In the genomic region with DNA sequence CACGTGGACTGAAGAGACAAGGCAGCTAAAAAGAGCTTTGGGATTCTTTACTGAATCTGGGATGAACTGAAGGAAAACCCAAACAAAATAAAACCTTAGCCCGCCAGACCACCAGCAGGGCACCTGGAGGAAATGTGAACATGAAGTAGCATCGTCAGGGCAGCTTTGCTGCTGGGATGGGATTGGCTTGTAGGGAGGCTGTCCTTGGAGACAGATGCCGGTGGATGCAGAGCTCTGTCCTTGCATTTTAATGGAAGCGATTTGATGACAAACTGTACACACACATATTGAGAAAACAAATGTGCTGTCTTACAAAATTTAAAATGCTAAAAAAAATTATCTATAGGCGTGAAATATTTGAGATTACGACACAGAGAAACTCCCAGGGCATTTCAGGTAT, we compare ENCODE assay signal across 22 mouse cellular contexts. TPM values are rescaled to one million over a fixed set of nuclear protein-coding genes. Genes with fewer than 3 reads are reported as not detected.
DNase-seq lines count a peak whose midpoint lies in the region; ATAC-seq and TF ChIP-seq lines count a peak whose summit lies in the region.
"Had no signal": no experiment of that assay in that cellular context is flagged by ENCODE, and none has a peak within 500 bp of the region (broad histone marks: within the 10 kb centered on the region; RNA-seq: fewer than 3 reads in every experiment).

No protein-coding gene starts in this region.

- no peak for DNase-seq in left cerebral cortex, adult 2 months (ENCODE audit: extremely low spot score in 1 of 2, low spot score in 2 of 2)
- no peak for DNase-seq in left cerebral cortex, postnatal 36 days (ENCODE audit: low spot score in 2 of 2)
- DNase-seq in stomach, postnatal 0 days (ENCODE audit: low spot score): no peak
- DNase-seq: adrenal gland, postnatal 14 days; cerebellum, adult 18-20 months; cerebellum, adult 9-11 months; cerebellum, postnatal 36 days; gastrocnemius, postnatal 14 days; heart, adult 2 months had no signal

- intact Hi-C loops in left cerebral cortex, adult 2 months (cut with DNase I): no loop called here
- intact Hi-C loops in left cerebral cortex, postnatal 36 days (cut with DNase I): no loop called here

- 59% methylated on average over 7 of the region's 7 CpGs for WGBS in forebrain, embryonic 15.5 days
- WGBS in forebrain, embryonic 12.5 days: 74% methylated on average over 7 of the region's 7 CpGs
- WGBS in forebrain, embryonic 16.5 days: 56% methylated on average over 7 of the region's 7 CpGs
- WGBS in stomach, postnatal 0 days: 67% methylated on average over 7 of the region's 7 CpGs

- no peaks in the 10 kb centered on the region for H3K36me3 ChIP-seq in forebrain, embryonic 15.5 days
- H3K36me3 ChIP-seq in forebrain, embryonic 12.5 days (replicated peaks): no peaks in the 10 kb centered on the region
- H3K36me3 ChIP-seq in forebrain, embryonic 16.5 days (ENCODE audit: control insufficient read depth, insufficient read depth): no peaks in the 10 kb centered on the region
- H3K36me3 ChIP-seq in stomach, postnatal 0 days (ENCODE audit: control insufficient read depth, insufficient read depth, low read length): no peaks in the 10 kb centered on the region
- H3K36me3 ChIP-seq: embryonic facial prominence, embryonic 13.5 days; heart, embryonic 15.5 days; hindbrain, embryonic 10.5 days; hindbrain, embryonic 15.5 days had no signal

- H3K4me3 ChIP-seq in forebrain, embryonic 15.5 days: no peak overlapping the region
- H3K4me3 ChIP-seq in forebrain, embryonic 12.5 days (replicated peaks): no peak overlapping the region
- no peak overlapping the region for H3K4me3 ChIP-seq in left cerebral cortex, adult 2 months
- H3K4me3 ChIP-seq in forebrain, embryonic 16.5 days (replicated peaks; ENCODE audit: low read length): no peak overlapping the region
- no peak overlapping the region for H3K4me3 ChIP-seq in stomach, postnatal 0 days (ENCODE audit: low read depth, low read length)
- H3K4me3 ChIP-seq: embryonic facial prominence, embryonic 13.5 days; heart, adult 2 months; heart, embryonic 15.5 days; hindbrain, embryonic 10.5 days; hindbrain, embryonic 15.5 days had no signal

- H3K27me3 ChIP-seq in forebrain, embryonic 15.5 days: no peaks in the 10 kb centered on the region
- H3K27me3 ChIP-seq in forebrain, embryonic 12.5 days: no peaks in the 10 kb centered on the region
- H3K27me3 ChIP-seq in forebrain, embryonic 16.5 days (replicated peaks; ENCODE audit: control insufficient read depth, insufficient read depth, low read length): no peaks in the 10 kb centered on the region
- H3K27me3 ChIP-seq in stomach, postnatal 0 days (ENCODE audit: control insufficient read depth, insufficient read depth, low read length): no peaks in the 10 kb centered on the region
- H3K27me3 ChIP-seq: embryonic facial prominence, embryonic 13.5 days; heart, embryonic 15.5 days; hindbrain, embryonic 15.5 days; Patski had no signal

- TF ChIP-seq CTCF in left cerebral cortex, adult 2 months (IDR thresholded peaks at IDR 0.05): no peak
- TF ChIP-seq CTCF in stomach, postnatal 0 days (IDR thresholded peaks at IDR 0.05; ENCODE audit: low read depth): no peak

- H3K9ac ChIP-seq in forebrain, embryonic 15.5 days (replicated peaks): no peak overlapping the region
- no peak overlapping the region for H3K9ac ChIP-seq in forebrain, embryonic 12.5 days
- H3K9ac ChIP-seq in forebrain, embryonic 16.5 days (replicated peaks; ENCODE audit: low read depth, low read length): 0 out of 2 replicates have a peak overlapping the region, but pooled peaks have one; percentile 25
- H3K9ac ChIP-seq in stomach, postnatal 0 days (ENCODE audit: low read length): no peak overlapping the region
- H3K9ac ChIP-seq: embryonic facial prominence, embryonic 13.5 days; heart, embryonic 15.5 days; hindbrain, embryonic 15.5 days had no signal

- TF ChIP-seq EP300 in stomach, postnatal 0 days (optimal IDR thresholded peaks at IDR 0.05): no peak

- H3K9me3 ChIP-seq in forebrain, embryonic 15.5 days: no peaks in the 10 kb centered on the region
- no peaks in the 10 kb centered on the region for H3K9me3 ChIP-seq in forebrain, embryonic 12.5 days
- H3K9me3 ChIP-seq in forebrain, embryonic 16.5 days (ENCODE audit: control insufficient read depth, low read length): no peaks in the 10 kb centered on the region
- H3K9me3 ChIP-seq in stomach, postnatal 0 days (ENCODE audit: control insufficient read depth, low read length): no peaks in the 10 kb centered on the region
- H3K9me3 ChIP-seq: embryonic facial prominence, embryonic 13.5 days; heart, embryonic 15.5 days; hindbrain, embryonic 10.5 days; hindbrain, embryonic 15.5 days had no signal

- ATAC-seq in forebrain, embryonic 15.5 days (replicated peaks): no peak
- no peak for ATAC-seq in forebrain, embryonic 12.5 days (ENCODE audit: low FRiP score)
- ATAC-seq in forebrain, embryonic 16.5 days: no peak
- no peak for ATAC-seq in stomach, postnatal 0 days (ENCODE audit: low FRiP score, low TSS enrichment)
- ATAC-seq: activated CD4-positive, CD25-positive, alpha-beta regulatory T cell, adult 4 months; inflammation-experienced regulatory T-cells, adult 6 months; Patski had no signal

- no peak overlapping the region for H3K4me2 ChIP-seq in forebrain, embryonic 15.5 days (replicated peaks)
- no peak overlapping the region for H3K4me2 ChIP-seq in forebrain, embryonic 12.5 days
- peak overlapping the region; percentile 19; the same call in 1 of the 2 replicates for H3K4me2 ChIP-seq in forebrain, embryonic 16.5 days (ENCODE audit: low read length)
- no peak overlapping the region for H3K4me2 ChIP-seq in stomach, postnatal 0 days (replicated peaks; ENCODE audit: low read depth)
- H3K4me2 ChIP-seq: embryonic facial prominence, embryonic 13.5 days; heart, embryonic 11.5 days; heart, embryonic 15.5 days; hindbrain, embryonic 15.5 days had no signal

- peaks cover 12% of the 10 kb centered on the region for H3K4me1 ChIP-seq in forebrain, embryonic 15.5 days
- H3K4me1 ChIP-seq in forebrain, embryonic 12.5 days: no peaks in the 10 kb centered on the region
- H3K4me1 ChIP-seq in forebrain, embryonic 16.5 days (replicated peaks; ENCODE audit: control insufficient read depth, insufficient read depth, low read length): peaks cover 11% of the 10 kb centered on the region
- no peaks in the 10 kb centered on the region for H3K4me1 ChIP-seq in stomach, postnatal 0 days (replicated peaks; ENCODE audit: control insufficient read depth, insufficient read depth)
- H3K4me1 ChIP-seq: embryonic facial prominence, embryonic 13.5 days; heart, embryonic 15.5 days; hindbrain, embryonic 10.5 days; hindbrain, embryonic 15.5 days had no signal

- peak overlapping the region; percentile 82 for H3K27ac ChIP-seq in forebrain, embryonic 15.5 days (replicated peaks)
- no peak overlapping the region for H3K27ac ChIP-seq in forebrain, embryonic 12.5 days
- H3K27ac ChIP-seq in left cerebral cortex, adult 2 months: peak overlapping the region; percentile 53; the same call in 1 of the 2 replicates
- peak overlapping the region; percentile 83 for H3K27ac ChIP-seq in forebrain, embryonic 16.5 days (ENCODE audit: low read length)
- H3K27ac ChIP-seq in stomach, postnatal 0 days (replicated peaks): no peak overlapping the region
- H3K27ac ChIP-seq: embryonic facial prominence, embryonic 13.5 days; heart, adult 2 months; heart, embryonic 15.5 days; hindbrain, embryonic 10.5 days; hindbrain, embryonic 15.5 days had no signal

RNA-seq across cellular contexts. Expression of a gene that starts 30.4 kb away (rescaled TPM):
- polyA plus RNA-seq in forebrain, embryonic 15.5 days (2015; fragmentation: Nextera tagmentation; extraction: Ambion mirVana): 50.3 and 53.0 TPM in 2 replicates
- 55.7 and 60.5 TPM in 2 replicates for polyA plus RNA-seq in forebrain, embryonic 12.5 days (2016; fragmentation: Nextera tagmentation; extraction: Ambion mirVana)
- total RNA-seq in left cerebral cortex, adult 2 months (2021): 10 to 100 TPM; 36.8 to 40.8 TPM
- 10 to 100 TPM; 36.5 to 45.2 TPM for total RNA-seq in left cerebral cortex, postnatal 36 days (2021)
- 50.8 and 51.0 TPM in 2 replicates for polyA plus RNA-seq in forebrain, embryonic 16.5 days (2015; fragmentation: Nextera tagmentation; extraction: Ambion mirVana)
- polyA plus RNA-seq in stomach, postnatal 0 days (2015; fragmentation: Nextera tagmentation; extraction: Ambion mirVana): 57.6 and 59.8 TPM in 2 replicates

RNA-seq across cellular contexts. Expression of a gene that starts 36.3 kb away (rescaled TPM):
- polyA plus RNA-seq in forebrain, embryonic 15.5 days (2015; fragmentation: Nextera tagmentation; extraction: Ambion mirVana): 4.0 TPM in 2 replicates
- polyA plus RNA-seq in forebrain, embryonic 12.5 days (2016; fragmentation: Nextera tagmentation; extraction: Ambion mirVana): 1.5 TPM in 2 replicates
- total RNA-seq in left cerebral cortex, adult 2 months (2021): 1 to 10 TPM; 3.6 to 4.1 TPM
- total RNA-seq in left cerebral cortex, postnatal 36 days (2021): 1 to 10 TPM; 3.8 to 4.3 TPM
- 3.0 and 3.3 TPM in 2 replicates for polyA plus RNA-seq in forebrain, embryonic 16.5 days (2015; fragmentation: Nextera tagmentation; extraction: Ambion mirVana)
- polyA plus RNA-seq in stomach, postnatal 0 days (2015; fragmentation: Nextera tagmentation; extraction: Ambion mirVana): 0.34 and 0.50 TPM in 2 replicates
- total RNA-seq: gastrocnemius, adult 18-20 months; heart, adult 2 months; heart, postnatal 25 days had no signal
- polyA plus RNA-seq: activated CD4-positive, CD25-positive, alpha-beta regulatory T cell, adult 4 months; inflammation-experienced regulatory T-cells, adult 6 months had no signal

Comparison
In these comparisons a context has a peak if more than half of its experiments do, and no peak if none do; other contexts are left out.
1. H3K27ac ChIP-seq: peak in forebrain, embryonic 15.5 days (single experiment), left cerebral cortex, adult 2 months (single experiment) and forebrain, embryonic 16.5 days (single experiment); none in forebrain, embryonic 12.5 days (single experiment) and stomach, postnatal 0 days (single experiment).